Mouse (Mus musculus): ENCODE measurements around the gene Zfp366. TPM values are rescaled to one million over a fixed set of nuclear protein-coding genes. Genes with fewer than 3 reads are reported as not detected.
A peak's percentile ranks its signal among the peaks of the same experiment; 100 is the strongest.

Gene Zfp366
- polyA plus RNA-seq, 1 experiment from 2014 or later, result 0.14 TPM

GRCm38 (mm10) chr13:99272046-99272445 lies 87.4 kb downstream of the Zfp366 start:
- H3K79me2 ChIP-seq (ENCODE audit: inconsistent target), result no peaks in the 10 kb centered on the region
- H3K4me3 ChIP-seq (ENCODE audit: inconsistent target), result no peak overlapping the region
- 93% methylated on average over 3 of the region's 3 CpGs for WGBS (ENCODE audit: missing documents)
- H3K27ac ChIP-seq, result no peak overlapping the region
- no peaks in the 10 kb centered on the region for H3K36me3 ChIP-seq (ENCODE audit: inconsistent target)

GRCm38 (mm10) chr13:99277521-99277920 lies 92.9 kb downstream of the Zfp366 start:
- WGBS (ENCODE audit: missing documents), result 89% methylated on average over 3 of the region's 3 CpGs
- Histone ChIP-seq H3K27ac (no peak overlapping the region), H3K4me3 (ENCODE audit: inconsistent target) (no peak overlapping the region), H3K36me3 (ENCODE audit: inconsistent target) (no peaks in the 10 kb centered on the region), H3K79me2 (ENCODE audit: inconsistent target) (no peaks in the 10 kb centered on the region)

GRCm38 (mm10) chr13:99278511-99278910 lies 93.9 kb downstream of the Zfp366 start:
- Histone ChIP-seq H3K27ac (no peak overlapping the region), H3K36me3 (ENCODE audit: inconsistent target) (no peaks in the 10 kb centered on the region), H3K79me2 (ENCODE audit: inconsistent target) (no peaks in the 10 kb centered on the region), H3K4me3 (ENCODE audit: inconsistent target) (no peak overlapping the region)
- 93% methylated on average over 6 of the region's 6 CpGs for WGBS (ENCODE audit: missing documents)

- no peaks in the 10 kb centered on the region for H3K36me3 ChIP-seq (ENCODE audit: inconsistent target)
- H3K4me3 ChIP-seq (ENCODE audit: inconsistent target), result no peak overlapping the region
- WGBS (ENCODE audit: missing documents), result 92% methylated on average over 10 of the region's 10 CpGs
- no peaks in the 10 kb centered on the region for H3K79me2 ChIP-seq (ENCODE audit: inconsistent target)
- no peak overlapping the region for H3K27ac ChIP-seq
These were observed 94.7 kb downstream of the Zfp366 start for GRCm38 (mm10) chr13:99279351-99279750.

GRCm38 (mm10) chr13:99282961-99283360 lies 98.3 kb downstream of the Zfp366 start:
- WGBS (ENCODE audit: missing documents), result 79% methylated on average over 6 of the region's 6 CpGs

GRCm38 (mm10) chr13:99283916-99284315 lies 99.3 kb downstream of the Zfp366 start:
- WGBS (ENCODE audit: missing documents), result 94% methylated on average over 12 of the region's 12 CpGs
- Histone ChIP-seq H3K36me3 (ENCODE audit: inconsistent target) (no peaks in the 10 kb centered on the region), H3K79me2 (ENCODE audit: inconsistent target) (no peaks in the 10 kb centered on the region), H3K27ac (no peak overlapping the region), H3K4me3 (ENCODE audit: inconsistent target) (no peak overlapping the region)

More at GRCm38 (mm10) chr13:99282961-99283360, 98.3 kb downstream of the Zfp366 start:
- Histone ChIP-seq H3K36me3 (ENCODE audit: inconsistent target) (no peaks in the 10 kb centered on the region), H3K79me2 (ENCODE audit: inconsistent target) (no peaks in the 10 kb centered on the region), H3K27ac (no peak overlapping the region), H3K4me3 (ENCODE audit: inconsistent target) (no peak overlapping the region)

GRCm38 (mm10) chr13:99284400-99285160 lies 100.0 kb downstream of the Zfp366 start:
- 97% methylated on average over 21 of the region's 21 CpGs for WGBS (ENCODE audit: missing documents)
- H3K36me3 ChIP-seq (ENCODE audit: inconsistent target), result no peaks in the 10 kb centered on the region
- no peak overlapping the region for H3K27ac ChIP-seq

GRCm38 (mm10) chr13:99285241-99285640 lies 100.6 kb downstream of the Zfp366 start:
- WGBS (ENCODE audit: missing documents), result 75% methylated on average over 2 of the region's 2 CpGs
- no peaks in the 10 kb centered on the region for H3K79me2 ChIP-seq (ENCODE audit: inconsistent target)
- no peak overlapping the region for H3K4me3 ChIP-seq (ENCODE audit: inconsistent target)
- H3K36me3 ChIP-seq (ENCODE audit: inconsistent target), result no peaks in the 10 kb centered on the region
- H3K27ac ChIP-seq, result no peak overlapping the region

More at GRCm38 (mm10) chr13:99284400-99285160, 100.0 kb downstream of the Zfp366 start:
- Histone ChIP-seq H3K79me2 (ENCODE audit: inconsistent target) (no peaks in the 10 kb centered on the region), H3K4me3 (ENCODE audit: inconsistent target) (no peak overlapping the region)

GRCm38 (mm10) chr13:99287207-99287606 lies 102.6 kb downstream of the Zfp366 start:
- Histone ChIP-seq H3K4me3 (ENCODE audit: inconsistent target) (peak overlapping the region; percentile 5; the same call in 1 of the 2 replicates), H3K27ac (peak overlapping the region; percentile 75), H3K36me3 (ENCODE audit: inconsistent target) (no peaks in the 10 kb centered on the region), H3K79me2 (ENCODE audit: inconsistent target) (no peaks in the 10 kb centered on the region)
- 0% methylated on average over 4 of the region's 4 CpGs for WGBS (ENCODE audit: missing documents)

DNA sequence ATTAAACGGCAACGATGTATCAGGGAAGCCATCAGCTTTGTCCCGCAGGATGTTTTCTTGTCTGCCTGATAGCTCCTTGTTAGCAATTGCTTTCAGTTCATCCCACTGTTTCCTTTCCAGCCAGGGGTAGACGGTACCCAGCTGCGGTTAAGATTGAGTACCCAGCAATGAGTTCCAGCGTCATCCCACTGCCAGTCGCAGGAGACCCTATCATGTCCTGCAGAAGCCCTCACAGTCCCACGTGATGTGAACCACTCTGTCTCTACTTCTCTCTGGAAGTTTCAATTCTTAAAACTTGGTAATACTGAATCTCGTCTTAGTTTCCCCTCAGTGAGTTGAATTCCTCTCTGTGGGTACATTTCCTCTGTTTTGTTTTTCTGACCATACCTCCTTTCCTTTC lies 103.2 kb downstream of the Zfp366 start:
- H3K4me3 ChIP-seq (ENCODE audit: inconsistent target), result peak overlapping the region; percentile 5; the same call in 1 of the 2 replicates
- no peaks in the 10 kb centered on the region for H3K79me2 ChIP-seq (ENCODE audit: inconsistent target)
- H3K27ac ChIP-seq, result peak overlapping the region; percentile 75
- no peaks in the 10 kb centered on the region for H3K36me3 ChIP-seq (ENCODE audit: inconsistent target)
- 13% methylated on average over 9 of the region's 9 CpGs for WGBS (ENCODE audit: missing documents)

DNA sequence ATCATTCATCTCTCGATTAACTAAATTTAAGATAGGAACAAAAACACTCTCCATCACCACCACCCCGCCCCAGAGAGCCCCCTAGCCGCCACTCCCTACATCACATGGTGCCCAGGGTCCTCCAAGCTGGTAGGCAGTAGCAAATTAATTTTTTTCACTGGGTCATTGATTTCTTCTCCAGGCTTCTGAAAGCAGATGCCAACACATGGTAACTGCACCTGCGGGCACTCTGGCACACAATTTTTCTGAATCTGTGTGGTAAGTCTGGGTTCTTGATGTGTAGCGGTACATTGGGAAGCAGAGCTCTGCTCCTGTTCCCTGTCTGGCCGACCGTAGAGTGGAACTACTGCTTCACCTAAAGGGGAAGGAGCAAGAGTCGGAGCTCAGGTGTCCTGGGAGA lies 106.1 kb downstream of the Zfp366 start:
- no peaks in the 10 kb centered on the region for H3K79me2 ChIP-seq (ENCODE audit: inconsistent target)
- no peak overlapping the region for H3K4me3 ChIP-seq (ENCODE audit: inconsistent target)
- no peak overlapping the region for H3K27ac ChIP-seq
- no peaks in the 10 kb centered on the region for H3K36me3 ChIP-seq (ENCODE audit: inconsistent target)
- whole genome bisulfite sequencing (ENCODE audit: missing documents), result 97% methylated on average over 8 of the region's 8 CpGs

DNA sequence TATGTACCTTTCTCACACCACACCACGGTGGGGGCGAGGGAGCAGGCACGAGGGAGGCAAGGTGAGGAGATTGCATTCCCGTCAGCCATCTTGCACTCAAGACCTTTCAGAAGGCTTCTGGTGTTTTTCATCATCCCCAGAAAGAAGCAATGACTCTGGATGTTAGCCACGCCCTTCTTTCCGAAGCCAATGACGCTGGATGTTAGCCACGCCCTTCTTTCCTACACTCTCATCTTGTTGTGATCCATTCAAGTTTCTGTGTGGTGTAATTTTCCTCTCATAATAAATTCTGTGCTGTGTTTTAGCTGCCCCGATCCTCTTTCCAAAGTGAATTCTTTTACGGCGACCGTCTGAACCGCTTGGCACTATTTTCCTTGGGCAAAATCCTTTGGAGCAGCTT lies 109.6 kb downstream of the Zfp366 start:
- Histone ChIP-seq H3K27ac (no peak overlapping the region), H3K79me2 (ENCODE audit: inconsistent target) (no peaks in the 10 kb centered on the region), H3K36me3 (ENCODE audit: inconsistent target) (no peaks in the 10 kb centered on the region), H3K4me3 (ENCODE audit: inconsistent target) (no peak overlapping the region)
- WGBS (ENCODE audit: missing documents), result 97% methylated on average over 13 of the region's 13 CpGs

GRCm38 (mm10) chr13:99299921-99300320 lies 115.3 kb downstream of the Zfp366 start:
- Histone ChIP-seq H3K36me3 (ENCODE audit: inconsistent target) (no peaks in the 10 kb centered on the region), H3K79me2 (ENCODE audit: inconsistent target) (no peaks in the 10 kb centered on the region), H3K4me3 (ENCODE audit: inconsistent target) (no peak overlapping the region), H3K27ac (no peak overlapping the region)
- 86% methylated on average over 5 of the region's 5 CpGs for WGBS (ENCODE audit: missing documents)
